Mouse (Mus musculus): Measurements from ENCODE around the gene Gpr6.
A peak's percentile ranks its signal among the peaks of the same experiment; 100 is the strongest.

The Gpr6 gene

GRCm38 (mm10) chr10:41072116-41072515, at the start of gene Gpr6:
Gene Gpr6, minus strand, starts transcription at chr10:41072285.
- no peak for DNase-seq (ENCODE audit: extremely low spot score, low read depth, low spot score)

GRCm38 (mm10) chr10:41100060-41100459, 28.0 kb upstream of the Gpr6 start:
- no peak for DNase-seq (ENCODE audit: extremely low spot score, low read depth, low spot score)

GRCm38 (mm10) chr10:41098137-41098536, 26.1 kb upstream of the Gpr6 start:
- no peak for DNase-seq (ENCODE audit: extremely low spot score, low read depth, low spot score)

- DNase-seq (ENCODE audit: extremely low spot score, low read depth, low spot score), result no peak
These were observed 16.8 kb upstream of the Gpr6 start for GRCm38 (mm10) chr10:41088852-41089251.

- DNase-seq (ENCODE audit: extremely low spot score, low read depth, low spot score), result peak; percentile 73
These were observed 389 bp downstream of the Gpr6 start for GRCm38 (mm10) chr10:41071696-41072095.

- DNase-seq (ENCODE audit: extremely low spot score, low read depth, low spot score), result no peak
These were observed 1.1 kb downstream of the Gpr6 start for GRCm38 (mm10) chr10:41070693-41071651.

GRCm38 (mm10) chr10:41060250-41060831, 11.7 kb downstream of the Gpr6 start:
- no peak for DNase-seq (ENCODE audit: extremely low spot score, low read depth, low spot score)

- no peak for DNase-seq (ENCODE audit: extremely low spot score, low read depth, low spot score)
These were observed 16.5 kb downstream of the Gpr6 start for GRCm38 (mm10) chr10:41055581-41055980.

- DNase-seq (ENCODE audit: extremely low spot score, low read depth, low spot score), result no peak
These were observed 18.1 kb downstream of the Gpr6 start for GRCm38 (mm10) chr10:41054005-41054404.

- no peak for DNase-seq (ENCODE audit: extremely low spot score, low read depth, low spot score)
These were observed 29.8 kb downstream of the Gpr6 start for GRCm38 (mm10) chr10:41042272-41042671.

- DNase-seq (ENCODE audit: extremely low spot score, low read depth, low spot score), result no peak
These were observed 30.6 kb downstream of the Gpr6 start for GRCm38 (mm10) chr10:41041478-41041877.

GRCm38 (mm10) chr10:41040530-41041085, 31.5 kb downstream of the Gpr6 start:
- DNase-seq (ENCODE audit: extremely low spot score, low read depth, low spot score), result no peak

GRCm38 (mm10) chr10:41038476-41038875, 33.6 kb downstream of the Gpr6 start:
- DNase-seq (ENCODE audit: extremely low spot score, low read depth, low spot score), result no peak

- DNase-seq (ENCODE audit: extremely low spot score, low read depth, low spot score), result no peak
These were observed 34.4 kb downstream of the Gpr6 start for GRCm38 (mm10) chr10:41037722-41038121.

GRCm38 (mm10) chr10:41032811-41033210, 39.3 kb downstream of the Gpr6 start:
- DNase-seq (ENCODE audit: extremely low spot score, low read depth, low spot score), result no peak

GRCm38 (mm10) chr10:41024860-41025259, 47.2 kb downstream of the Gpr6 start:
- DNase-seq (ENCODE audit: extremely low spot score, low read depth, low spot score), result no peak

GRCm38 (mm10) chr10:41024406-41024805, 47.7 kb downstream of the Gpr6 start:
- no peak for DNase-seq (ENCODE audit: extremely low spot score, low read depth, low spot score)

- no peak for DNase-seq (ENCODE audit: extremely low spot score, low read depth, low spot score)
These were observed 49.9 kb downstream of the Gpr6 start for GRCm38 (mm10) chr10:41022226-41022625.
